Mouse (Mus musculus) T-helper 1 cell (primary cell): Measurements from ENCODE around the gene Pecam1.
"Not testable (repeated sequence)": the region's sequence is repeated elsewhere in the genome, so short reads cannot be mapped to it uniquely, and the experiment has no call there.

ENCODE experiments used
- in situ Hi-C: fragments of 300-600 bp; cut with MboI, MseI; formaldehyde crosslinking; loops from one replicate; pipeline ENCODE4 v1.15.1; 2025; ENCODE audit warnings: high pct_unique_total_duplicates

Pecam1 gene

GRCm38 (mm10) chr11:106773061-106773460 lies 22.6 kb upstream of the Pecam1 start:
- in situ Hi-C loops = no loop called here

DNA sequence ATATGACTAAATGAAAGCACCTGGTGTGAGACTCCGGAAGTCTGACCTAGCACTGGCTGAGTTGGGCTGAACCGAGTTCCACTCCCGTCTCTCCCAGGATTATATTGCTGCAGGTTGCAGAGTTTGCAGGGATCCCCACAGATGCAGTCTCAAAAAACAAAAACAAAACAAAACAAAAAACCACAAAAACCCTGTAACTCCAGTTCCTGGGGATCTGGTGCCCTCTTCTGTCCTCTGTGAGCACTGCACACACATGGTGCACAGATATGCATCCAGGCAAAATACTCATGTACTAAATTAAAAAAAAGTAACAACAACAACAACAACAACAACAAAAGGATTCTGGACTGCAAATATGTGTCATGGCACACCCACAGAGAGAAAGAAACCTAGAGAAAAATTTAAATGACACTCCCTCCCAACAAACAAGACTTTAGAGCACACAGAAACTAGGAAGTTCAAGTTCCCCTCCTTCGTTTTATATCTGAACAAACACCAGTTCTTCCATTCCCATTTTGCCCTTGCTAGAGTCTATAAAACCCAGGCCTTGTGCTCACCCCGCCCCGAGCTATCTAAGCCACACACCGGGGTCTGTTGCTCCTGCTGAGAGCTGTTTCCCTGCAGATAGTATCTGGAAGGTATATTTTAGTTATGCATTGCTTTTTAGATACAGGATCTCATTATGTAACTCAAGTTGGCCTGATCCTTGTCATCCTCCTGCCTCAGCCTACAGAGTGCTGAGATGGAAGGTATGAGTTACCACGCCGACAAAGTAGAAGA lies 20.0 kb upstream of the Pecam1 start:
- in situ Hi-C loops = no loop called here

GRCm38 (mm10) chr11:106767516-106767915 lies 17.1 kb upstream of the Pecam1 start:
- in situ Hi-C loops = no loop called here

- in situ Hi-C loops = no loop called here
These were observed 16.3 kb upstream of the Pecam1 start for GRCm38 (mm10) chr11:106766611-106767162.

DNA sequence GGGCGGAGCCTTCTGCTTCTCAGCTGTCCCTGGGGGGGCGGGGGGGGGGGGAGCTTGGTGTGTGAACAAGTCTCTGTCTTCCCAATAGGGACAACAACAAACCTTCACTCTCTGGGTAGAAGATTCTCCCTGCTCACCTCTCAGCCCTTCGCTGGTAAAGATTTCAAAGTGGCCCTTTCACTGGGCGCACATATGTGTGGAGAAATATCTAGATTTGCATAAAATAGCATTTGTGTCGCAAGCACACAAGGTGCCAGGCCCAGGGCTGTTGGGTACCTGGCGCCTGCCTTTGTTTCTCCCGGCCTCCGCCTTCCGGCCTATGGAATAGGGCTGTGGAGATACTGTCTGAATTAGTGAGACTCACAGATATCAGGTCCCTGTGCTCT lies 12.4 kb upstream of the Pecam1 start:
- in situ Hi-C loops = no loop called here

GRCm38 (mm10) chr11:106762139-106762799 lies 11.8 kb upstream of the Pecam1 start:
- in situ Hi-C loops = no loop called here

DNA sequence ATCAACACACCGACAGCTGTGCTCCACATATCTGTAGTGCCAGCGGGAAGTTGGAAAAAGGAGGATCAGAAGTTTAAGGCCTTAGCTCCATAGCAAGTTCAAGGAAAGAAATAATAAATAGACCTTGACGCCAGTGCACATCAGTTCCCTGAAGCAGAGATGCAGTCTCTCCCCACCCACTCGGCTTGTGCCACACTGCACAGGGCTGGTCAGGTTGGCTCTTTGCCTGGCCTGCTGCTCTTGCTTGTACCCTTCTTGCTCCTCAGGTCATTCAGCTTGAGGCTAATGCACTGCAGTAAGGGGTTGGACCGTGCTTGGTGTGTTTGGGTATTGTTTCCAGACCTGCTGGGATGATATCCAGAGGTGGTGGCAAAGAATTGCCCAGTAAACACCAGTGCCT lies 10.1 kb upstream of the Pecam1 start:
- in situ Hi-C loops = no loop called here

GRCm38 (mm10) chr11:106759028-106759427 lies 8.6 kb upstream of the Pecam1 start:
- in situ Hi-C loops = no loop called here

DNA sequence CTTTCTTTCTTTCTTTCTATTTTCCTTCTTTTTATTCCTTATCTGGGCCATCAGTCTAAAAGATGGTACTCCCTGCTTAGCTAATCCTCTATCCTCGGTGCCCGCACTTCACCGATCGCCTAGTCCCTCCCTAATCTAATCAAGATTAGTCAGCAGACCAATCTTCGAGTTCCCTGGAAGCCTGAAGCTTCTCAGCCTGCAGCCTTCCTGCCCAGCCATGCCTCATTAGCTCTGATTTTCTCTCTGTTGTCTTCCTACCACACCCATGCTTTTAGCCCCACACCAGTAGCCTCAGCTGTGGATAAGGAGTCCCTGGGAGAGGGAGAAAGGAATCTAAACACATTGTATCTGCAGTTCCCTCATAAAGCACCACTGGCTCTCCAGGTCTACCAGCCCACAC lies 5.2 kb upstream of the Pecam1 start:
- in situ Hi-C loops = no loop called here

DNA sequence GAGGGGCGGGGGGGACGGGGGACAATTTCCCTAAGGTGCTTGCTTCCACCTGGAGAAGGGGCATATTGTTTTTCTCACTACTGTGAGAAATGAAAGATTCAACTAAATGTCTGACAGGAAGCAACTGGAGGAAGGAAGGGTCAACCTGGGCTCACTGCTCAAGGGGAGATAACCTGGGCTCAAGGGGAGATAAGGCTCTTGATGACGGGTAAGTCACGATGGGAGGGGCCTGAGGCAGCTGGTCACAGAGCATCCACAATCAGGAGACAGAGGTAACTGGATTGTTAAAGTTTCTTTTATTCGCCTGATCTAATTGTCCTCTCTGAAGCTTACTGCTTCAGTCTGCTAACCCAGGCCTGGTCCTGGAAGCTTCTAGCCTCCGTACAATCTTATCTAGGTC lies 2.9 kb upstream of the Pecam1 start:
- in situ Hi-C loops = no loop called here

DNA sequence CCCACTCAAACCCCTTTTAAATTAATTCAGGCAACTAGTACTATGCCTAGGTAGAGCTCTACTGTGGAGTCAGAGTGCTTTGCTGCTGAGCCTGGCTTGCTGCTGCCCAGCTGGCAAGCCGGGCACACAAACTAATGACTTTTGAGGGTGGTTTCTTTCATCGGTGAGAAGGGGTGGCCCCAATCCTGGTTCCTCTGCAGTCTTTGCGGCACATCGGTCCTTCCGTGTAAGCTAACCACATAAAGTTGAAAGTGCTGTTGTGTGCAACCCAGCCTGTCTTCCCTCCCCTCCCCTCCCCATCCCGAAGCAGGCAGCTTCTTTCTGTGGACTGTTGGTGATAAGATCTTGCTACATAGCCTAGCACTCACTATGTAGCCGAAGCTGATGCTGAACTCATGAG lies 1.7 kb upstream of the Pecam1 start:
- in situ Hi-C loops = no loop called here

- in situ Hi-C loops = no loop called here
These were observed 901 bp upstream of the Pecam1 start, which contains the start of gene Milr1 for GRCm38 (mm10) chr11:106751039-106752018. Milr1 (plus strand) TSS chr11:106751226.

- in situ Hi-C loops = not testable (repeated sequence)
These were observed 789 bp downstream of the Pecam1 start for GRCm38 (mm10) chr11:106749557-106750120.

DNA sequence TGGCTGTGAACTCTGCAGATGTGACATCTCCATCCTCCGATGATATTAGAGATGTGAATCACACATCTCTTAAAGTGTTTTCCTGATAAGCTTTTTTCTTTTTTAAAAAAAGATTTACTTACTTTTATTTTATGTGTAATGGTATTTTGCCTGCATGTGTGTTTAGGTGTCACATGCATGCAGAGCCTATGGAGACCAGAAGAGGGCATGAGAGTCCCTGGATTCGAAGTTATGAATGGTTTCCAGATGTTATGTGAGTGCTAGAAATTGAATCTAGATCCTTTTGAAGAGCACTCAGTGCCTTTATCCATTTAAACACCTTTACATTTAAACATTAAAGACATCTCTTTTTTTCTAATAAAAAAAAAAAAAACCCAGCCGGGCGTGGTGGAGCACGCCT lies 5.5 kb downstream of the Pecam1 start:
- in situ Hi-C loops = loop anchor here (5.0 kb wide), 2 partner anchors 32 to 98 kb away; partner anchors contain the start of gene Polg2

GRCm38 (mm10) chr11:106742388-106742841 lies 8.0 kb downstream of the Pecam1 start:
- in situ Hi-C loops = loop anchor here (5.0 kb wide), 2 partner anchors 35 to 95 kb away; partner anchors contain the start of gene Polg2

DNA sequence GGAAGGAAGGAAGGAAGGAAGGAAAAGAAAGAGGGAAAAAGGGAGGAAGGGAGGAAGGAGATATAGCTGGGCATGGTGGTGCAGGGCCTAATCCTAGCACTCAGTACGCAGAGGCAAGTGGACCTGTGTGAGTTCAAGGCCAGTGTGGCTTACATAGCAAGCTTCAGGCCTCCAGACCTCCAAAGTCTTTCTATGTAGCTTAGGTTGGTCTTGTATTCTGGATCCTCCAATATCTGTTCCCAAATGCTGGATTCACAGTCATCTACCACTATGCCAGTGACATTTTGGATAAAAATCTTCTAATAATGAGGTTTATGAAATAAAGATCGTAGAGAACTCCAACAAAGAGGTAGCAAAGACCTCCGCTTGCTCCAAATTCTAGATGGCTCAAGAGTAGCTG lies 8.6 kb downstream of the Pecam1 start:
- in situ Hi-C loops = loop anchor here (5.0 kb wide), 2 partner anchors 35 to 95 kb away; partner anchors contain the start of gene Polg2

GRCm38 (mm10) chr11:106741232-106741631 lies 9.2 kb downstream of the Pecam1 start:
- in situ Hi-C loops = loop anchor here (5.0 kb wide), 2 partner anchors 36 to 94 kb away; partner anchors contain the start of gene Polg2

GRCm38 (mm10) chr11:106740724-106741123 lies 9.7 kb downstream of the Pecam1 start:
- in situ Hi-C loops = loop anchor here (5.0 kb wide), 2 partner anchors 37 to 93 kb away; partner anchors contain the start of gene Polg2

DNA sequence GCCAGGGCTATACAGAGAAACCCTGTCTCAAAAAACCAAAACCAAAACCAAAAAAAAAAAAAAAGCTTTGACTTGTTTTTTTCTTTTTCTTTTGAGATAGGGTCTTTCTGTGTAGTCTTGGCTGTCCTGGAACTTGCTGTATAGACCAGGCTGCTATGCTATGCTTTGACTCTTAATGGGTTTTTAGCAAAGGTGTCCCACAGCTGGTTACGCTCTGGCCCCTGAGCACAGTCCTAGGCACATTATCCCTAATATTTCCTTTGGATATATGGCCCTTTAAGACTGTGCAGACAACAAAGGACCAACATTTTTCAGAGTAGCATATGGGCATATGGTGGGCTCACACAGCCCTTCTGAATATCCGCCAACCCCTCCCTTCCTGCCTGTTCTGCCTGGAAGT lies 11.3 kb downstream of the Pecam1 start:
- in situ Hi-C loops = no loop called here

GRCm38 (mm10) chr11:106737178-106737621 lies 13.2 kb downstream of the Pecam1 start:
- in situ Hi-C loops = no loop called here

DNA sequence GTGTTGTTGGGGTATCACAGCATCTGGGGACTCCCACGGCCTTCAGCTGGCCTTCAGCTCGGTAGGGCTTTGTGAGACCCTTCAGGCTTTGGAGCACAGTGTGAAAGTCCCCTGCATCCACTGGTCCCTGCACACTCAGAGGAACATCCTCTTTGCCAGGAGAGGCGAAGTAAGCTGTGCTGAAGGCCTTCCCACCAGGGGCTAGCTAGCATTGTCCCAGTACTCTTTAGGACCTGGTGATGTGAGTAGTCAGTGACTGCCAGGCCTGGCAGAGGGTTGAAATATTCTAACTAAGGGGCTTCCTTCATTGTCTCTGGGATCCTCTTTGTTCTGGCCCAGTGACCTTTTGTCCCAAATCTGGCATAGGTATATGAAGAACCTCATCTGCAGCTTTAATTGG lies 13.8 kb downstream of the Pecam1 start:
- in situ Hi-C loops = no loop called here
